In the genomic region with DNA sequence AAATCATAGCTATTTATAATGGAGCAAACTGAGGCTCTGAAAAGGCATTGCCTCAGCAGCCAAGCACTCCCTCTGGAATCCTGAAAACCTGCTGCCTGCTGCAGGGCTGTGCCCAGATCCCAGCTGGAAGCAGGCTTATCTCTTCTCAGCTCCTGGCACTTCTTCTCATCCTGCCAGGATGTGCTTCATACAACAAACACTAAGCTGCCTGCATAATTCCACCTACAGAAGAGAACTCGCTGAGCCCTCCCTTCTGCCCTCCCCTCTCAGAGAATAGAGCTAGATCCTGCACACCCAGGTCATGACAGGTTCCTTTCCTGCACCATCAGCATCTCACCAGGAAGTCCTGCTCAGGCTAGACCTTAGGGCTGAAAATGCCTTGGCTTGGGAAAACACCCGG, we compare ENCODE assay signal across 10 mouse cellular contexts.
DNase-seq lines count a peak whose midpoint lies in the region; ATAC-seq lines count a peak whose summit lies in the region.
"Had no signal": no experiment of that assay in that cellular context is flagged by ENCODE, and none has a peak within 500 bp of the region (broad histone marks: within the 10 kb centered on the region; RNA-seq: fewer than 3 reads in every experiment).

No protein-coding gene starts in this region.

- H3K4me2 ChIP-seq in forebrain, embryonic 14.5 days (ENCODE audit: low read length) = no peak overlapping the region
- H3K4me2 ChIP-seq in midbrain, embryonic 14.5 days (ENCODE audit: low read length) = no peak overlapping the region
- no peak overlapping the region for H3K4me2 ChIP-seq in midbrain, embryonic 11.5 days
- no peak overlapping the region for H3K4me2 ChIP-seq in kidney, embryonic 14.5 days (replicated peaks; ENCODE audit: low read depth, low read length)
- H3K4me2 ChIP-seq: hindbrain, embryonic 14.5 days; lung, embryonic 14.5 days had no signal

- WGBS in forebrain, embryonic 14.5 days = 58% methylated on average over 2 of the region's 2 CpGs
- 52% methylated on average over 2 of the region's 2 CpGs for WGBS in forebrain, embryonic 10.5 days
- 65% methylated on average over 2 of the region's 2 CpGs for WGBS in midbrain, embryonic 14.5 days
- WGBS in midbrain, embryonic 11.5 days = 65% methylated on average over 2 of the region's 2 CpGs
- WGBS in kidney, embryonic 14.5 days = 57% methylated on average over 2 of the region's 2 CpGs

- H3K4me3 ChIP-seq in forebrain, embryonic 14.5 days (ENCODE audit: low read depth, low read length) = no peak overlapping the region
- H3K4me3 ChIP-seq in forebrain, embryonic 10.5 days = no peak overlapping the region
- no peak overlapping the region for H3K4me3 ChIP-seq in midbrain, embryonic 14.5 days (replicated peaks; ENCODE audit: low read depth, low read length)
- H3K4me3 ChIP-seq in midbrain, embryonic 11.5 days (ENCODE audit: low read depth, low read length) = no peak overlapping the region
- H3K4me3 ChIP-seq in kidney, embryonic 14.5 days (ENCODE audit: low read length) = no peak overlapping the region

- H3K36me3 ChIP-seq in forebrain, embryonic 14.5 days (ENCODE audit: control insufficient read depth, insufficient read depth, low read length) = no peaks in the 10 kb centered on the region
- no peaks in the 10 kb centered on the region for H3K36me3 ChIP-seq in forebrain, embryonic 10.5 days (replicated peaks)
- H3K36me3 ChIP-seq in midbrain, embryonic 14.5 days (ENCODE audit: control insufficient read depth, insufficient read depth, low read length) = no peaks in the 10 kb centered on the region
- no peaks in the 10 kb centered on the region for H3K36me3 ChIP-seq in midbrain, embryonic 11.5 days (ENCODE audit: control insufficient read depth, insufficient read depth, low read length)
- no peaks in the 10 kb centered on the region for H3K36me3 ChIP-seq in kidney, embryonic 14.5 days (ENCODE audit: control insufficient read depth, insufficient read depth, low read length)

- DNase-seq in forebrain, embryonic 14.5 days (ENCODE audit: low spot score) = peak; percentile 57
- DNase-seq in forebrain, embryonic 10.5 days (ENCODE audit: extremely low spot score, low spot score) = no peak
- peak; percentile 11 for DNase-seq in midbrain, embryonic 14.5 days
- no peak for DNase-seq in midbrain, embryonic 11.5 days (ENCODE audit: low spot score, missing footprints)
- DNase-seq in left cerebral cortex, adult 9 months (ENCODE audit: low spot score in 2 of 2) = peak; percentile 14 to 43
- no peak for DNase-seq in adrenal gland, adult 18-20 months (ENCODE audit: low spot score in 2 of 2)
- DNase-seq in spleen, postnatal 10 days (ENCODE audit: low spot score in 2 of 2) = no peak
- DNase-seq: lung, embryonic 14.5 days had no signal

- no peaks in the 10 kb centered on the region for H3K4me1 ChIP-seq in forebrain, embryonic 14.5 days (ENCODE audit: control insufficient read depth, insufficient read depth, low read length)
- H3K4me1 ChIP-seq in forebrain, embryonic 10.5 days = peaks cover 3% of the 10 kb centered on the region; the same call in 1 of the 2 replicates
- no peaks in the 10 kb centered on the region for H3K4me1 ChIP-seq in midbrain, embryonic 14.5 days (ENCODE audit: control insufficient read depth, insufficient read depth, low read length)
- no peaks in the 10 kb centered on the region for H3K4me1 ChIP-seq in midbrain, embryonic 11.5 days (ENCODE audit: control insufficient read depth, insufficient read depth, low read length)
- H3K4me1 ChIP-seq in kidney, embryonic 14.5 days (ENCODE audit: control insufficient read depth, insufficient read depth, low read length) = no peaks in the 10 kb centered on the region

- no peaks in the 10 kb centered on the region for H3K9me3 ChIP-seq in forebrain, embryonic 14.5 days (replicated peaks; ENCODE audit: control insufficient read depth, low read length)
- H3K9me3 ChIP-seq in forebrain, embryonic 10.5 days = no peaks in the 10 kb centered on the region
- no peaks in the 10 kb centered on the region for H3K9me3 ChIP-seq in midbrain, embryonic 14.5 days (ENCODE audit: control insufficient read depth, low read length)
- H3K9me3 ChIP-seq in midbrain, embryonic 11.5 days (ENCODE audit: control insufficient read depth, low read length) = no peaks in the 10 kb centered on the region
- H3K9me3 ChIP-seq in kidney, embryonic 14.5 days (ENCODE audit: control insufficient read depth, low read length) = no peaks in the 10 kb centered on the region

- H3K9ac ChIP-seq in forebrain, embryonic 14.5 days (ENCODE audit: low read length) = no peak overlapping the region
- H3K9ac ChIP-seq in midbrain, embryonic 14.5 days (replicated peaks; ENCODE audit: low read length) = no peak overlapping the region
- no peak overlapping the region for H3K9ac ChIP-seq in midbrain, embryonic 11.5 days (ENCODE audit: low read length)
- no peak overlapping the region for H3K9ac ChIP-seq in kidney, embryonic 14.5 days (ENCODE audit: low read depth, low read length)
- H3K9ac ChIP-seq: hindbrain, embryonic 14.5 days; lung, embryonic 14.5 days had no signal

- ATAC-seq in forebrain, embryonic 14.5 days = peak; percentile 40; the same call in 1 of the 2 replicates
- no peak for ATAC-seq in midbrain, embryonic 14.5 days (ENCODE audit: low FRiP score, low TSS enrichment)
- no peak for ATAC-seq in midbrain, embryonic 11.5 days (ENCODE audit: low FRiP score)
- no peak for ATAC-seq in kidney, embryonic 14.5 days (ENCODE audit: low FRiP score, low TSS enrichment)

- no peaks in the 10 kb centered on the region for H3K27me3 ChIP-seq in forebrain, embryonic 14.5 days (replicated peaks; ENCODE audit: control insufficient read depth, insufficient read depth, low read length)
- no peaks in the 10 kb centered on the region for H3K27me3 ChIP-seq in forebrain, embryonic 10.5 days (ENCODE audit: poor library complexity, severe bottlenecking)
- H3K27me3 ChIP-seq in midbrain, embryonic 14.5 days (ENCODE audit: control insufficient read depth, insufficient read depth, low read length) = no peaks in the 10 kb centered on the region
- no peaks in the 10 kb centered on the region for H3K27me3 ChIP-seq in midbrain, embryonic 11.5 days (ENCODE audit: control insufficient read depth, insufficient read depth, low read length)
- H3K27me3 ChIP-seq in kidney, embryonic 14.5 days (ENCODE audit: control insufficient read depth, insufficient read depth, low read length) = no peaks in the 10 kb centered on the region

- no peak overlapping the region for H3K27ac ChIP-seq in forebrain, embryonic 14.5 days (ENCODE audit: low read depth, low read length)
- H3K27ac ChIP-seq in forebrain, embryonic 10.5 days = no peak overlapping the region
- no peak overlapping the region for H3K27ac ChIP-seq in midbrain, embryonic 14.5 days (replicated peaks; ENCODE audit: low read depth, low read length)
- no peak overlapping the region for H3K27ac ChIP-seq in midbrain, embryonic 11.5 days (ENCODE audit: low read depth, low read length)
- H3K27ac ChIP-seq in kidney, embryonic 14.5 days (ENCODE audit: low read depth, low read length) = no peak overlapping the region
- H3K27ac ChIP-seq: hindbrain, embryonic 14.5 days had no signal

Comparison
In these comparisons a context has a peak if more than half of its experiments do, and no peak if none do; other contexts are left out.
1. DNase-seq: peak in forebrain, embryonic 14.5 days (single experiment), midbrain, embryonic 14.5 days (single experiment) and left cerebral cortex, adult 9 months (2 of 2); none in forebrain, embryonic 10.5 days (single experiment), midbrain, embryonic 11.5 days (single experiment), adrenal gland, adult 18-20 months (0 of 2) and spleen, postnatal 10 days (0 of 2).